Mouse (Mus musculus) intestine, embryonic 14.5 days (tissue): Measurements from ENCODE around the gene Ensa. TPM values are rescaled to one million over a fixed set of nuclear protein-coding genes. Genes with fewer than 3 reads are reported as not detected.

Experiments used
- ATAC-seq: fragments of 200-750 bp; cut with Nextera tagmentation; replicated peaks from 2 replicates; pipeline ENCODE4 v1.8.0; 2017; ENCODE audit warnings: low read depth, moderate number of reproducible peaks, moderate TSS enrichment, moderate library complexity; ENCODE audit not compliant: low FRiP score, low TSS enrichment
- DNase-seq: peaks from one replicate; pipeline ENCODE4 v3.0.0-alpha.2; 2018; ENCODE audit warnings: low spot score
- H3K27ac ChIP-seq: fragments of 300-500 bp; sonication (generic); 2 replicates; pipeline ENCODE4 v1.5.1; 2014; ENCODE audit warnings: low read depth, mild to moderate bottlenecking, control low read depth
- H3K27me3 ChIP-seq: fragments of 300-500 bp; sonication (generic); replicated peaks from 2 replicates; pipeline ENCODE4 v1.6.1; 2014; ENCODE audit warnings: low read length, control low read depth; ENCODE audit not compliant: control insufficient read depth, insufficient read depth
- H3K36me3 ChIP-seq: fragments of 300-500 bp; sonication (generic); 2 replicates; pipeline ENCODE4 v1.6.1; 2014; ENCODE audit warnings: low read length, control low read depth; ENCODE audit not compliant: control insufficient read depth, insufficient read depth
- H3K4me1 ChIP-seq: fragments of 300-500 bp; sonication (generic); replicated peaks from 2 replicates; pipeline ENCODE4 v1.6.1; 2014; ENCODE audit warnings: low read length, control low read depth, mixed read lengths; ENCODE audit not compliant: control insufficient read depth, insufficient read depth
- H3K4me2 ChIP-seq: fragments of 300-500 bp; sonication (generic); 2 replicates; pipeline ENCODE4 v1.6.1; 2014; ENCODE audit warnings: low read length
- H3K4me3 ChIP-seq: fragments of 300-500 bp; sonication (generic); 2 replicates; pipeline ENCODE4 v1.5.1; 2014; ENCODE audit warnings: low read depth, low read length, control low read depth, mixed read lengths
- H3K9ac ChIP-seq: fragments of 300-500 bp; sonication (generic); 2 replicates; pipeline ENCODE4 v1.6.1; 2014; ENCODE audit warnings: mild to moderate bottlenecking, low read length
- H3K9me3 ChIP-seq: fragments of 300-500 bp; sonication (generic); 2 replicates; pipeline ENCODE4 v1.6.1; 2016; ENCODE audit warnings: low read length, control low read depth; ENCODE audit not compliant: control insufficient read depth
- WGBS: fragments of 180-500 bp; shearing (Covaris S2); extraction: QIAGEN DNeasy Blood & Tissue Kit; methylation state at CpG from one replicate; pipeline ENCODE4 v1.1.7; 2014; 5-methylcytosine and 5-hydroxymethylcytosine counted together
- polyA plus RNA-seq: library from polyadenylated mRNA; unstranded; fragments of >200 nt; fragmentation: Nextera tagmentation; extraction: Ambion mirVana; gene quantifications from 2 replicates; pipeline ENCODE4 v1.2.1, GENCODE M21; 2014

Ensa gene
- polyA plus RNA-seq, 1 experiment from 2014 or later, result 71.8 TPM

- ATAC-seq, result no peak
- DNase-seq, result peak; percentile 77
- H3K4me2 ChIP-seq, result no peak overlapping the region
- peaks cover 47% of the 10 kb centered on the region for H3K4me1 ChIP-seq
- no peaks in the 10 kb centered on the region for H3K9me3 ChIP-seq
- 62% methylated on average over 15 of the region's 15 CpGs for WGBS
- H3K9ac ChIP-seq, result no peak overlapping the region
- no peaks in the 10 kb centered on the region for H3K36me3 ChIP-seq
- H3K27ac ChIP-seq, result no peak overlapping the region
- no peak overlapping the region for H3K4me3 ChIP-seq
- no peaks in the 10 kb centered on the region for H3K27me3 ChIP-seq
These were observed 52.1 kb downstream of the Ensa start for GRCm38 (mm10) chr3:95676745-95677419.

- Histone ChIP-seq H3K9ac (no peak overlapping the region), H3K27me3 (no peaks in the 10 kb centered on the region), H3K36me3 (no peaks in the 10 kb centered on the region), H3K27ac (no peak overlapping the region), H3K4me3 (no peak overlapping the region), H3K4me2 (no peak overlapping the region), H3K4me1 (peaks cover 42% of the 10 kb centered on the region), H3K9me3 (no peaks in the 10 kb centered on the region)
- DNase-seq (no peak), ATAC-seq (no peak)
- WGBS, result 75% methylated on average over 19 of the region's 19 CpGs
These were observed 52.8 kb downstream of the Ensa start for GRCm38 (mm10) chr3:95677420-95678090.

GRCm38 (mm10) chr3:95679551-95679950 lies 54.8 kb downstream of the Ensa start:
- H3K36me3 ChIP-seq, result no peaks in the 10 kb centered on the region
- no peak overlapping the region for H3K4me3 ChIP-seq
- no peak overlapping the region for H3K27ac ChIP-seq
- H3K9me3 ChIP-seq, result no peaks in the 10 kb centered on the region
- WGBS, result 93% methylated on average over 8 of the region's 8 CpGs
- H3K4me2 ChIP-seq, result no peak overlapping the region
- no peak overlapping the region for H3K9ac ChIP-seq
- ATAC-seq (no peak), DNase-seq (no peak)
- H3K27me3 ChIP-seq, result no peaks in the 10 kb centered on the region
- peaks cover 24% of the 10 kb centered on the region for H3K4me1 ChIP-seq

GRCm38 (mm10) chr3:95680673-95681072 lies 55.9 kb downstream of the Ensa start:
- no peaks in the 10 kb centered on the region for H3K9me3 ChIP-seq
- H3K4me2 ChIP-seq, result no peak overlapping the region
- no peak for DNase-seq
- WGBS, result 79% methylated on average over 6 of the region's 6 CpGs
- no peak overlapping the region for H3K4me3 ChIP-seq
- peaks cover 15% of the 10 kb centered on the region for H3K4me1 ChIP-seq
- ATAC-seq, result no peak
- no peak overlapping the region for H3K9ac ChIP-seq
- no peaks in the 10 kb centered on the region for H3K27me3 ChIP-seq
- no peak overlapping the region for H3K27ac ChIP-seq
- no peaks in the 10 kb centered on the region for H3K36me3 ChIP-seq

- ATAC-seq, result no peak
- no peak for DNase-seq
- WGBS, result 47% methylated on average over 11 of the region's 11 CpGs
These were observed 56.6 kb downstream of the Ensa start for GRCm38 (mm10) chr3:95681365-95681764.

More at GRCm38 (mm10) chr3:95681365-95681764, 56.6 kb downstream of the Ensa start:
- Histone ChIP-seq H3K9ac (no peak overlapping the region), H3K27ac (no peak overlapping the region), H3K9me3 (no peaks in the 10 kb centered on the region), H3K4me3 (no peak overlapping the region), H3K27me3 (no peaks in the 10 kb centered on the region), H3K36me3 (no peaks in the 10 kb centered on the region), H3K4me1 (peaks cover 8% of the 10 kb centered on the region), H3K4me2 (no peak overlapping the region)

Other genes starting within 250 kb of the Ensa start
- not detected in 2 replicates for gene 4930558C23Rik, start 222.2 kb upstream of the Ensa start, polyA plus RNA-seq
- gene Arnt, start 190.6 kb upstream of the Ensa start, polyA plus RNA-seq, result 31.0 and 37.1 TPM in 2 replicates
- 8.1 and 9.3 TPM in 2 replicates for gene Ctsk, start 125.7 kb upstream of the Ensa start, polyA plus RNA-seq
- 22.4 and 26.6 TPM in 2 replicates for gene Ctss, start 98.2 kb upstream of the Ensa start, polyA plus RNA-seq
- gene Hormad1, start 65.3 kb upstream of the Ensa start, polyA plus RNA-seq, result 0.12 TPM in 1 of 2 replicates, not detected in the other
- gene Golph3l, start 36.1 kb upstream of the Ensa start, polyA plus RNA-seq, result 38.5 and 38.7 TPM in 2 replicates
- 49.8 and 57.5 TPM in 2 replicates for gene Mcl1, start 33.8 kb downstream of the Ensa start, polyA plus RNA-seq
- 1.2 and 2.6 TPM in 2 replicates for gene Adamtsl4, start 62.9 kb downstream of the Ensa start, polyA plus RNA-seq
- 23.2 and 26.3 TPM in 2 replicates for gene Ecm1, start 114.6 kb downstream of the Ensa start, polyA plus RNA-seq
- gene Tars2, start 135.2 kb downstream of the Ensa start, polyA plus RNA-seq, result 55.4 and 55.8 TPM in 2 replicates
- gene Rprd2, start 193.9 kb downstream of the Ensa start, polyA plus RNA-seq, result 19.8 and 21.2 TPM in 2 replicates
- gene Prpf3, start 230.9 kb downstream of the Ensa start, polyA plus RNA-seq, result 50.3 and 54.0 TPM in 2 replicates
- 342 and 343 TPM in 2 replicates for gene Mrps21, start 246.5 kb downstream of the Ensa start, polyA plus RNA-seq